Mouse (Mus musculus): ENCODE data around the gene 2200002D01Rik. TPM values are rescaled to one million over a fixed set of nuclear protein-coding genes. Genes with fewer than 3 reads are reported as not detected.
"Not testable (repeated sequence)": the region's sequence is repeated elsewhere in the genome, so short reads cannot be mapped to it uniquely, and the experiment has no call there.

The 2200002D01Rik gene
- total RNA-seq, 1 experiment from 2014 or later, result not detected

DNA sequence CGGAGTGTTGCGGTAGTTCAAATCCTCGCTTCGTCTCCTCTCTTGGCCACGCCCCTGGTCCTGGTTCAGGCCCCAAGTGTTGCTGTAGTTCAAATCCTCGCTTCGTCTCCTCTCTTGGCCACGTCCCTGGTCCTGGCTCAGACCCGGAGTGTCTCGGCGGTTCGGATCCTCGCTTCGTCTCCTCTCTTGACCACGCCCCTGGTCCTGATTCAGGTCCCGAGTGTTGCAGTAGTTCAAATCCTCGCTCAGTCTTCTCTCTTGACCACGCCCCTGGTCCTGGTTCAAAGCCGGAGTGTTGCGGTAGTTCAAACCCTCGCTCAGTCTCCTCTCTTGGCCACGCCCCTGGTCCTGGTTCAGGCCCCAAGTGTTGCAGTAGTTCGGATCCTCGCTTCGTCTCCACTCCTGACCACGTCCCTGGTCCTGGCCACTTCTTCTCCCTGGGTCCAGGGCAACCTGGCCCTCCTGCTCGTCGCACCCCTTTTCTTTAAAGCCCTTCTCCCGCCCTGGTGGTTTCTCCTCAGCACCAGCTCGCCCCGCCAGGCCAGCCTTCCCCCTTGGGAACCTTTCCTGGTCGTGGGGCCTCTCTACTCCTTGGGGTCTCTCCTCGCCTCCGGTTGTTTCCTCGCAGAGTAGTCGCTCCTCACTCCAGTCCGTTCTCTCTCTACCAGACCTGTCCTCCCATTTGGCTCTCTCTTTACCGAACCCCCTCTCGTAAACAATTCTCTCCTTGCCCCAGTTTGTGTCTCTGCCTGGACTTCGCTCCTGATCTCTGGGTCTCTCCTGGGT, 35.3 kb downstream of the 2200002D01Rik start:
- not testable (repeated sequence) for ATAC-seq (replicated peaks; ENCODE audit: insufficient number of reproducible peaks, low FRiP score, low TSS enrichment, poor library complexity, severe bottlenecking)

DNA sequence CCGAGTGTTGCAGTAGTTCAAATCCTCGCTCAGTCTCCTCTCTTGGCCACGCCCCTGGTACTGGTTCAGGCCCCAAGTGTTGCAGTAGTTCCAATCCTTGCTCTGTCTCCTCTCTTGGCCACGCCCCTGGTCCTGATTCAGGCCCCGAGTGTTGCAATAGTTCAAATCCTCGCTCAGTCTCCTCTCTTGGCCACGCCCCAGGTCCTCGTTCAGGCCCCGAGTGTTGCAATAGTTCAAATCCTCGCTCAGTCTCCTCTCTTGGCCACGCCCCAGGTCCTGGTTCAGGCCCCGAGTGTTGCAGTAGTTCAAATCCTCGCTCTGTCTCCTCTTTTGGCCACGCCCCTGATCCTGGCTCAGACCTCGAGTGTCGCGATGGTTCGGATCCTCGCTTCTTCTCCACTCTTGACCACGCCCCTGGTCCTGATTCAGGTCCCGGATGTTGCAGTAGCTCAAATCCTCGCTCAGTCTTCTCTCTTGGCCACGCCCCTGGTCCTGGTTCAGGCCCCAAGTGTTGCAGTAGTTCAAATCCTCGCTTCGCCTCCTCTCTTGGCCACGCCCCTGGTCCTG, 36.0 kb downstream of the 2200002D01Rik start:
- ATAC-seq (replicated peaks; ENCODE audit: insufficient number of reproducible peaks, low FRiP score, low TSS enrichment, poor library complexity, severe bottlenecking), result 0 out of 2 replicates have a peak, but pooled peaks have one; percentile 2

DNA sequence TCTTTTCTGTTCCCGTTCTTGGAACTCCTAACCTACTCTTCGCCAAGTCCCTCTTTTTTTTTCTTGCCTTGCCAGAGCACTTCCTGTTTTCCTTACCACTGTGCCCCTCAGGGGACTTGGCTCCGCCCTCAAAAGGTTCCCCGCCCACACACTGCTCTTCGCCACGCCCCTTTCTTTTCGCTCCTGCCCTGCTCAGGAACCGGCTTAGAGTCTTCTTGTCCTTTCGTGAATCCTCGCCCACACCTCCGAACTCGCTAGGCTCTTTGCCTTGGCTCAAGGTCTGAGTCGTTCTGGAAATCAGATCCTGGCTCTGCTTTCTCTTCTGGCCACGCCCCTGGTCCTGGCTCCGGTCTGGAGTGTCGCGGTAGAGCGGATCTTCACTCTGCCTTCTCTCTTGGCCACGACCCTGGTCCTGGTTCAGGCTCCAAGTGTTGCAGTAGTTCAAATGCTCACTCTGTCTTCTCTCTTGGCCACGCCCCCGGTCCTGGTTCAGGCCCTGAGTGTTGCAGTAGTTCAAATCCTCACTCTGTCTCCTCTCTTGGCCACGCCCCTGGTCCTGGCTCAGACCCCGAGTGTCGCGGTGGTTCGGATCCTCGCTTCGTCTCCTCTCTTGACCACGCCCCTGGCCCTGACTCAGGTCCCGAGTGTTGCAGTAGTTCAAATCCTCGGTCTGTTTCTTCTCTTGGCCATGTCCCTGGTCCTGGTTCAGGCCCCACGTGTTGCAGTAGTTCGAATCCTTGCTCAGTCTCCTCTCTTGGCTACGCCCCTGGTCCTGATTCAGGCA, 36.7 kb downstream of the 2200002D01Rik start:
- ATAC-seq (replicated peaks; ENCODE audit: insufficient number of reproducible peaks, low FRiP score, low TSS enrichment, poor library complexity, severe bottlenecking), result peak; percentile 84

DNA sequence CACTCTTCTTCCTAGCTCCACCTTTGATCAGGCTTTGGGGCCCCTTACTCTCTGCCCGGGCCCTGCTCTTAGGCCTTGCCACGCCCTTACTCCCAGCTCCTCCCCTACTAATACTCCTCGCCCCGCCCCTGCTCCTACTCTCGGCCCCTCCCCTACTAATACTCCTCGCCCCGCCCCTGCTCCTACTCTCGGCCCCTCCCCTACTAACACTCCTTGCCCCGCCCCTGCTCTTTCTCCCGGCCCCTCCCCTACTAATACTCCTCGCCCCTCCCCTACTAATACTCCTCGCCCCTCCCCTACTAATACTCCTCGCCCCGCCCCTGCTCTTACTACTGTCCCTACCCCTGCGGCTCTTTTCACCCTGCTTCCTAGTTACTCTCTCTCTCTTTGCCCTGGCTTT, 37.3 kb downstream of the 2200002D01Rik start:
- ATAC-seq (replicated peaks; ENCODE audit: insufficient number of reproducible peaks, low FRiP score, low TSS enrichment, poor library complexity, severe bottlenecking), result peak; percentile 33

DNA sequence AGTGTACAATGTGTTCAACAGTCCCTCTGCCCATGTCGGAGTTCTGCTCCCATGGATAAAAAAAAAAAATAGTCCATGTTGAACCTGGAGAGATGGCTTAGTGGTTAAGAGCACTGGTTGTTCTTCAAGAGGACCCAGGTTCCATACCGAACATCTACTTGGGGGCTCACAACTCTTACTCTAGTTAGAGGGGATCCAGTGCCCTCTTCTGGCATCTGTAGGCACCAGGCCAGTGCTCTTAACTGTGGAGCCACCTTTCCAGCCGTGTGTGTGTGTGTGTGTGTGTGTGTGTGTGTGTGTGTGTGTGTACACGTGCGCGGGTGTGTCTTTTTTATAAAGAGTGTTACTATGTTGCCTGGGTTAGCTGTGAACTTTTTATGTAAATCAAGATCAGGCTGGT, 45.7 kb downstream of the 2200002D01Rik start:
- no peak for ATAC-seq (replicated peaks; ENCODE audit: insufficient number of reproducible peaks, low FRiP score, low TSS enrichment, poor library complexity, severe bottlenecking)

Other genes with a start within 250 kb of the 2200002D01Rik start
- gene Ryr1, start 123.3 kb downstream of the 2200002D01Rik start, total RNA-seq (2017), result 2.3 to 3.1 TPM (median 2.3 TPM) in 3 replicates
- gene Rasgrp4, start 113.6 kb downstream of the 2200002D01Rik start, total RNA-seq (2017), result 37.9 to 82.9 TPM (median 41.3 TPM) in 3 replicates
- 28.7 to 32.4 TPM (median 29.1 TPM) in 3 replicates for gene Fam98c, start 92.2 kb downstream of the 2200002D01Rik start, total RNA-seq (2017)
- gene Ggn, start 78.3 kb downstream of the 2200002D01Rik start, total RNA-seq (2017), result 0.32 to 0.39 TPM in 2 of 3 replicates, not detected in the other
- gene Spred3, start 78.1 kb downstream of the 2200002D01Rik start, total RNA-seq (2017), result 0.78 to 0.95 TPM in 2 of 3 replicates, not detected in the other
- 170 to 190 TPM (median 186 TPM) in 3 replicates for gene Psmd8, start 67.8 kb downstream of the 2200002D01Rik start, total RNA-seq (2017)
- 0.85 to 1.6 TPM in 2 of 3 replicates, not detected in the other for gene Catsperg1, start 34.4 kb downstream of the 2200002D01Rik start, total RNA-seq (2017)
- 3.1 to 8.5 TPM (median 7.3 TPM) in 3 replicates for gene Kcnk6, start 16.0 kb downstream of the 2200002D01Rik start, total RNA-seq (2017)
- gene Yif1b, start 10.1 kb downstream of the 2200002D01Rik start, total RNA-seq (2017), result 3.8 to 11.1 TPM (median 9.8 TPM) in 3 replicates
- gene Spint2, start 33.4 kb upstream of the 2200002D01Rik start, total RNA-seq (2017), result 2.6 to 4.4 TPM (median 4.2 TPM) in 3 replicates
- gene Ppp1r14a, start 40.8 kb upstream of the 2200002D01Rik start, total RNA-seq (2017), result not detected in 3 replicates
- gene Dpf1, start 55.5 kb upstream of the 2200002D01Rik start, total RNA-seq (2017), result not detected in 3 replicates